Mouse (Mus musculus) urinary bladder, postnatal 14 days (tissue): ENCODE data around the gene Gm28308.

ENCODE experiments used
- DNase-seq: peaks from one replicate; pipeline ENCODE4 v3.0.0; 2021; ENCODE audit warnings: low spot score

Gm28308 gene

GRCm38 (mm10) chr6:52205221-52205620 is 7.9 kb downstream of the Gm28308 start:
- no peak for DNase-seq

- DNase-seq = peak; percentile 74
Measured at GRCm38 (mm10) chr6:52204050-52204752, 8.9 kb downstream of the Gm28308 start, which contains the start of gene Hoxa5. Hoxa5 (minus strand) TSS chr6:52204587.

GRCm38 (mm10) chr6:52203371-52204049 is 9.6 kb downstream of the Gm28308 start:
- DNase-seq = no peak

GRCm38 (mm10) chr6:52203121-52203370 is 10.1 kb downstream of the Gm28308 start:
- no peak for DNase-seq

- DNase-seq = no peak
Measured at GRCm38 (mm10) chr6:52202362-52203120, 10.6 kb downstream of the Gm28308 start.

GRCm38 (mm10) chr6:52201269-52201668 is 11.9 kb downstream of the Gm28308 start:
- no peak for DNase-seq

GRCm38 (mm10) chr6:52200751-52201250 is 12.3 kb downstream of the Gm28308 start:
- no peak for DNase-seq

- DNase-seq = no peak
Measured at GRCm38 (mm10) chr6:52200073-52200750, 12.9 kb downstream of the Gm28308 start.

GRCm38 (mm10) chr6:52197271-52197670 is 15.9 kb downstream of the Gm28308 start:
- DNase-seq = peak; percentile 60

GRCm38 (mm10) chr6:52196811-52197210 is 16.3 kb downstream of the Gm28308 start:
- DNase-seq = no peak

- DNase-seq = no peak
Measured at GRCm38 (mm10) chr6:52194690-52195089, 18.4 kb downstream of the Gm28308 start.

- DNase-seq = peak; percentile 90
Measured at GRCm38 (mm10) chr6:52191860-52192550, 21.1 kb downstream of the Gm28308 start.

- no peak for DNase-seq
Measured at GRCm38 (mm10) chr6:52190906-52191810, 22.0 kb downstream of the Gm28308 start, which contains the start of gene Hoxa4. Hoxa4 (minus strand) TSS chr6:52191753.

- DNase-seq = no peak
Measured at GRCm38 (mm10) chr6:52190410-52190809, 22.7 kb downstream of the Gm28308 start.

- DNase-seq = no peak
Measured at GRCm38 (mm10) chr6:52189909-52190308, 23.2 kb downstream of the Gm28308 start.

- no peak for DNase-seq
Measured at GRCm38 (mm10) chr6:52189172-52189591, 24.0 kb downstream of the Gm28308 start.

- DNase-seq = no peak
Measured at GRCm38 (mm10) chr6:52186500-52186899, 26.6 kb downstream of the Gm28308 start.

- no peak for DNase-seq
Measured at GRCm38 (mm10) chr6:52185834-52186233, 27.3 kb downstream of the Gm28308 start.

GRCm38 (mm10) chr6:52185222-52185621 is 27.9 kb downstream of the Gm28308 start:
- DNase-seq = no peak

- no peak for DNase-seq
Measured at GRCm38 (mm10) chr6:52184668-52185067, 28.5 kb downstream of the Gm28308 start.
